Mouse (Mus musculus): ENCODE measurements around the gene Myh10. TPM values are rescaled to one million over a fixed set of nuclear protein-coding genes. Genes with fewer than 3 reads are reported as not detected.
A peak's percentile ranks its signal among the peaks of the same experiment; 100 is the strongest.
"Not testable (repeated sequence)": the region's sequence is repeated elsewhere in the genome, so short reads cannot be mapped to it uniquely, and the experiment has no call there.

Gene Myh10
- total RNA-seq, 2 experiments from 2014 or later: 38.9 to 48.6 TPM

DNA sequence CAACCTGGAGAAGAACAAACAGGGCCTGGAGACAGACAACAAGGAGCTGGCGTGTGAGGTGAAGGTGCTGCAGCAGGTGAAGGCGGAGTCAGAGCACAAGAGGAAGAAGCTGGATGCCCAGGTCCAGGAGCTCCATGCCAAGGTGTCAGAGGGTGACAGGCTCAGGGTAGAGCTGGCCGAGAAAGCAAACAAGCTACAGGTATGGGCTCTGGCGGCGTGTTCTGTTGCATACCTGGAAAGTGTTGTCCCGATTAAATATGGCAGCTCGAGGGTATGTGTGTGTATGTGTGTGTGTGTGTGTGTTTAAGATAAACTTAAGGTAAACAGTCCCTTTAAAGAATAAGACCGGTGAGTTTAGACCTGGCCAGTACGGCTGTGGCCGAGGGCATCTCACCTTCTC is 106.9 kb downstream of the Myh10 start:
- DNase-seq: no peak

DNA sequence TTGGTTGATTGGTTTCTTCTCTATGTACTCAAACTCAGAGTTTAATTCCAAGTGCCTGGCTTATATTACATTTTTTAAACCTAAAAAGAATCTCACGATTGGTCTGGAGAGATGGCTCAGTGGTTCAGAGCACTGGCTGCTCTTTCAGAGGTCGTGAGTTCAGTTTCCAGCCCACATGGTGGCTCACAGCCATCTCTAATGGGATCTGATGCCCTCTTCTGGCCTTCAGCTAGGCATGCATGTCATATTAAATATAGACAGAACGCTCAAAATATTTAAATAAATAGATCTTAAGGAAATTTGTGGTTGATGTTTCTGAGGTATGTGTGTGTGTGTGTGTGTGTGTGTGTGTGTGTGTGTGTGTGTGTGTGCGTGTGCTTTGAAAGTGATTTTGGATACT is 113.8 kb downstream of the Myh10 start:
- no peak for DNase-seq

DNA sequence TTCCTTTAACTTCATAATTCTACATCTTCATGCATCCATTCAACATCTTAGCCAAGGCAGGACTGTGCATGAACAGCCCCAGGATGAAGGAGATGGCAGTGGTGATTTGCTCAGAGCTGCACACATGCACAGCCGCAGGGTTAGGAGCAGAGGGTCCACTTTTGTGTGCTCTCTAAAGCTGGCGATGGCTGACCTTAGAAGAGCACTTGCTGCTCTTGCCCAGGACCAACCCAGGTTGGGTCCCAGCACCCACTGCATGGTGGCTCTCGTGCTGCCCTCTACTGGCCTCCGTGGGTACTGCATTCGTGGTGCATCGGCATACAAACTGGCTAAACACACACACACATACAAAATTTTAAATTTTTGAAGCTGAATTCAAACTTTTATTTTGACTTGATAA is 116.4 kb downstream of the Myh10 start:
- DNase-seq: peak; percentile 87

DNA sequence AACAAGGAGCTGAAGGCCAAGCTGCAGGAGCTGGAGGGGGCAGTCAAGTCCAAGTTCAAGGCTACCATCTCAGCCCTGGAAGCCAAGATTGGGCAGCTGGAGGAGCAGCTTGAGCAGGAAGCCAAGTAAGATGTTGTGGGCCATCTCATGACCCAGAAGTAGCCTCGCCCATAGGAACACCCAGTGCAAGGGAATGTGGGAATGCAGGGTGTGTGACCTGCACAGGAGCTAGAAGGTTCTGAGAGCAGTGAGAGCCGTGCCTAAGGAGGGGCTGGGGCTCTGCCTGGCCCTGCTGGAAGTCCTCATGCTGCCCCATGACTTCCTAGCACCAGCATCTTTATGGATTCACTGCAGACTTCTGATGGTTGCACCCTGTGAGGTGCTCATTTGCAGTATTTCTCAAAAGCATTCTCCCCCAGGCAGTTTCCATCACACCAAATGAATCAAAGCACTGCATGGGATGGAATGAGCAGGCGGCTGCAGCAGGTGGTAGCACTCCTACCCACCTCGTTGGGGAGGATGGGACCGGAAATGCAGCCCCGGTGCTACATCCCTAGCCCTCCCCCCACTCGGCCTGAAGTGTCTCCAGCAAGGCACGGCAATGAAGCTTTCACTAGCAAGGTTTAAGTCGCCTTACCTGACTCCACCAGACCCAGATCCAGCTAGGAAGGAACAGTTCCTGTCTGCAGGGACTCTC is 120.7 kb downstream of the Myh10 start:
- no peak for DNase-seq

GRCm38 (mm10) chr11:68818416-68818815 is 127.1 kb downstream of the Myh10 start:
- DNase-seq: no peak

- DNase-seq: no peak
These were observed 128.0 kb downstream of the Myh10 start for GRCm38 (mm10) chr11:68819226-68819805.

DNA sequence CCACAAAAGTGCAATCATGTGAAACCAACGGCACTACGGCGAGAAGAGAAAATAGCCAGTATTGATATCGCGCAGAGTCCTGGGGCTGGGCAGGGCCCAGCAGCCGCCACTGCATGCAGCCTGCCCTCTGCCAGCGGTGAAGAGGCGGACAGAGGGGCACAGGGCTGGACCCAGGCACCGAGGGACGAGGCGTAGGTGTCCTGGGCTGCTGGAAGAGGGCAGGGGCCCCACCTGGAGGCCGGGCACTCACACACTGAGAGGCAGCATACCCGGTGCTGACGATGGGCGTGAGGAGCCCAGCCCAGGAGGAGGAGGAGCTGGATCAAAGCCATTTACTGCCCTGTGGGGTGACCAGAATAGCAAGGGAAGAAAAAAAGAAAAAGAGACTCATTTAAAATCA is 131.0 kb downstream of the Myh10 start:
- no peak for DNase-seq

GRCm38 (mm10) chr11:68826735-68827134 is 135.4 kb downstream of the Myh10 start:
- no peak for DNase-seq

DNA sequence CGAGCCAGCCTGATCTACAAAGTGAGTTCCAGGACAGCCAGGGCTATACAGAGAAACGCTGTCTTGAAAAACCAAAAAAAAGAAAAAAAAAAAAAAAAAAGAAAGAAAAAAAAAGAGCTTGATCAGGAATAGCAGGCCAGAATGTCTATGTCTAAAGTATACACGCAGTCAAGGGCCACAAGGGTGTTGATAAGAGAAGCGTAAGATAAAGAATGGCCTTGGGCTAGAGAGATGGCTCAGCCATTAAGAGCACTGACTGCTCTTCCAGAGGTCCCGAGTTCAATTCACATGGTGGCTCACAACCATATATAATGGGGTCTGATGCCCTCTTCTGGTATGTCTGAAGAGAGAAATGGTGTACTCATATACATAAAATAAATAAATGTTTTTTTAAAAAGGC is 140.2 kb downstream of the Myh10 start:
- DNase-seq: not testable (repeated sequence)

GRCm38 (mm10) chr11:68832793-68833192 is 141.4 kb downstream of the Myh10 start:
- no peak for DNase-seq

DNA sequence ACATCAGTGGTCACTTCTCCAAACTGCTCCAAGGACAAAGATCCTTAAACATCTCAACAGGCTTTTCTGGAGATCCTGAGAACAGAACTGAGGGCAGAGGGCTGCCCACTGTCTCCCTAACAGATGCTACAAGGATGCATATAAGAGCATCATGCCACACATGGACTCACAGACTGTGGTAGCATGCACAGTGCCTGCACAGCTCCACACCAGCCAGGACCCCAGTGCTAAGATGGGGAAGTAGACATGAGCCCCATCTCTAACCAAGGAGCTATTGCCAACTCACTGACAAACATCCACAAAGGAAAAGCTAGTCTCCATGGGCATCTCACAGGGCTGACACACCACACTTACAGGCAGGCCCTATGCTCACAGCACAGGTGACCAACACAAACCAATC is 142.2 kb downstream of the Myh10 start:
- no peak for DNase-seq

- DNase-seq: no peak
These were observed 143.7 kb downstream of the Myh10 start for GRCm38 (mm10) chr11:68835034-68835433.

- no peak for DNase-seq
These were observed 148.2 kb downstream of the Myh10 start for GRCm38 (mm10) chr11:68839606-68840005.

DNA sequence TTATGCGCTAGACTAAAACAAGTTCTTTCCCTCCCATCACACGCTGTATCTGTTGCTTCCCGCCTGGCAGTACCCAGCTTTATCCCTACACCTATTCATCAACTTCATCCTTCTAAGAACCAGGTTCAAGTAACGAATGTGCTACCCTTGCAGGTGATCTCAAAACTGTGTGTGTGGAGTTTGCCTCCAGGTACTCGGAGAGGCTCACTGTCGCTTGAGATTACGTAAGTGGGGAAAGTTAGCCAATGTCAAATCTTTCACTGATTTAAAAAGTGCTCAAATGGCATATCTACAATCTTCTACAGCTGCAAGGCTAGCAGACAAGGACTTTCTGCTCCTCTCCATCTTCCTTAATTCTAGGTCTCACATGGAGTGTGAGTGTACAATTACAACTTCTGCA is 159.5 kb downstream of the Myh10 start:
- DNase-seq: no peak

GRCm38 (mm10) chr11:68851644-68852485 is 160.5 kb downstream of the Myh10 start:
- no peak for DNase-seq

- DNase-seq: peak; percentile 88
These were observed 161.1 kb downstream of the Myh10 start for GRCm38 (mm10) chr11:68852486-68852901.

GRCm38 (mm10) chr11:68852932-68853409 is 161.6 kb downstream of the Myh10 start:
- peak; percentile 100 for DNase-seq

GRCm38 (mm10) chr11:68853611-68854401 is 162.4 kb downstream of the Myh10 start:
- peak; percentile 61 for DNase-seq

DNA sequence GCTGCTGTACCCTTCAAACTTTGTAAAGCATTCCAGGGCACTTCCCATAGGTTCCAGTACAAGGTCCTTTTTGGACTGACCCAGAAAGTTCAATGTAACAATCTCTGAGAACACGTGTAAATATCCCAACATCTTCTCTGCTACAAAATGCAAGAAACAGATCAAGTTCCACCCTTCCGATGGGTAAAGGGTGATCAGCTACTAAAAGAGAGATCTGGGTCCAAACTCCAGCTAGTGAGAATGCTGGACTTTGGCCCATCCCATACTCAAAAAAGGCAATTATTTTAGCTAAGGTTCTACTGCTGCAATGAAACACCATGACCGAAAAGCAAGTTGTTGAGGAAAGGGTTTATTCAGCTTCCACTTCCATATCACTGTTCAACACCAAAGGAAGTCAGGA is 163.3 kb downstream of the Myh10 start:
- DNase-seq: no peak

GRCm38 (mm10) chr11:68857329-68857728 is 166.0 kb downstream of the Myh10 start:
- no peak for DNase-seq

GRCm38 (mm10) chr11:68859943-68860593 is 168.7 kb downstream of the Myh10 start:
- no peak for DNase-seq

- no peak for DNase-seq
These were observed 170.9 kb downstream of the Myh10 start for GRCm38 (mm10) chr11:68862260-68862659.
